Mouse (Mus musculus) liver, embryonic 15.5 days (tissue): Measurements from ENCODE around the gene Flywch2. TPM values are rescaled to one million over a fixed set of nuclear protein-coding genes. Genes with fewer than 3 reads are reported as not detected.

Experiments used
- ATAC-seq: fragments of 200-750 bp; cut with Nextera tagmentation; 2 replicates; pipeline ENCODE4 v1.8.0; 2017; ENCODE audit warnings: moderate number of reproducible peaks, mild to moderate bottlenecking, moderate library complexity; ENCODE audit not compliant: insufficient read depth
- H3K27ac ChIP-seq: fragments of 300-500 bp; sonication (generic); replicated peaks from 2 replicates; pipeline ENCODE4 v1.5.1; 2015; ENCODE audit warnings: mild to moderate bottlenecking, inconsistent platforms
- H3K27me3 ChIP-seq: fragments of 300-500 bp; sonication (generic); 2 replicates; pipeline ENCODE4 v1.6.1; 2015; ENCODE audit warnings: mild to moderate bottlenecking, inconsistent platforms
- H3K36me3 ChIP-seq: fragments of 300-500 bp; sonication (generic); replicated peaks from 2 replicates; pipeline ENCODE4 v1.6.1; 2015; ENCODE audit warnings: moderate library complexity, mild to moderate bottlenecking, inconsistent platforms
- H3K4me1 ChIP-seq: fragments of 300-500 bp; sonication (generic); replicated peaks from 2 replicates; pipeline ENCODE4 v1.6.1; 2015; ENCODE audit warnings: inconsistent platforms
- H3K4me2 ChIP-seq: fragments of 300-500 bp; sonication (generic); 2 replicates; pipeline ENCODE4 v1.6.1; 2015; ENCODE audit warnings: moderate library complexity, mild to moderate bottlenecking, inconsistent platforms
- H3K4me3 ChIP-seq: fragments of 300-500 bp; sonication (generic); replicated peaks from 2 replicates; pipeline ENCODE4 v1.5.1; 2015; ENCODE audit warnings: mild to moderate bottlenecking, inconsistent platforms
- H3K9ac ChIP-seq: fragments of 300-500 bp; sonication (generic); 2 replicates; pipeline ENCODE4 v1.6.1; 2015; ENCODE audit warnings: moderate library complexity, mild to moderate bottlenecking, inconsistent platforms
- H3K9me3 ChIP-seq: fragments of 300-500 bp; sonication (generic); replicated peaks from 2 replicates; pipeline ENCODE4 v1.6.1; 2016; ENCODE audit warnings: inconsistent platforms
- whole genome bisulfite sequencing: fragments of 180-500 bp; shearing (Covaris S2); methylation state at CpG from one replicate; pipeline ENCODE4 v1.1.7; 2015; ENCODE audit warnings: mixed read lengths; ENCODE audit not compliant: insufficient replicate concordance; 5-methylcytosine and 5-hydroxymethylcytosine counted together
- polyA plus RNA-seq: library from polyadenylated mRNA; unstranded; fragments of >200 nt; fragmentation: Nextera tagmentation; extraction: Ambion mirVana; gene quantifications from 2 replicates; pipeline ENCODE4 v1.2.1, GENCODE M21; 2015

The Flywch2 gene
- polyA plus RNA-seq, result 0.93 and 0.94 TPM in 2 replicates

DNA sequence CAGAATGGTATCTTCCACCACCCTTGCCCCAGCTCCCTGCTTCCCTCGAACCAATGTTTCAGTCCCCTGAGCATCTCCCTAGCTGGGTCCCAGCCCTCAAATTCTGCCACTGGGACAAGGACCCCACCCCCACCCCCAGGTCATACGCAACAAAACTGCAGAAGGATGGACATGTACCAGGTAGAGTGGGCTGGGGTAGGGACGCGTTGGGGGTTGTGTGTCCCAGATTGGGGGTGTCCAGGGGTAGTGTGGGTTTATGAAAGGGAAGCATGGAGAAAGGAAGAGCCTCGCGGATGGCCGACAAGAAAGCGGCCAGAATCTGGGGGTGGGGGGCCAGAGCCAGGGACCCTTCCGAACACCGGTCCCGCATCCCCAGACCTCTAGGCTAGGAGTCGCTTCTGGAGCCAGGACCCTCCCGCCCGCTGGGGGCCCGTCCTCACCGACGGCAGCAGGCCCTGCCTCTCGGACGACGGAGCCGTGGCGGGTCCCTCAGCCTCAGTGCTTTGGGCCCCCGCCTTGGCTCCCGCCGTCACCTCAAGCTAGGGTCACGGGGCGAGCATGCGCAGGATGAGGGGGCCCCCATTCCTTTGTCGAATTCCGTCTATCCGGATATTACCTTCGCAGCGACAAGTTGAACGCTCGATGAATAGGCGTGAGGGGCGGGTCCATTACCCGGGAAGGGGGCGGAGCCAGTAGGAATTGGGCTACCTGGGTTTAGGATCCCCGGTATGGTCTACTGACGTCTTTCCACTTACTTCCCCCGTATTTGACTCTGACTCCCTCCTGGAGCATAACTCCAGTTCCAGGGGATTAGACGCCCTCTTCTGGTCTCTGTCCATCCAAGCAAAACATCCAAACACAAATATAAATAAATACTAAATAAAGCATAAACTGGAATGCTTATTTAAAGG is at the start of gene Flywch2:
Gene Flywch2 (minus strand): TSS at position 521 of the 911 bp plus-strand sequence.
- no peaks in the 10 kb centered on the region for H3K36me3 ChIP-seq
- no peak within 1 kb of the TSS for H3K27ac ChIP-seq
- H3K9me3 ChIP-seq, result no peaks in the 10 kb centered on the region
- 5% methylated on average over 43 of the region's 43 CpGs for WGBS
- H3K27me3 ChIP-seq, result peaks cover 12% of the 10 kb centered on the region
- ATAC-seq, result peak; percentile 46; the same call in 1 of the 2 replicates
- peak within 1 kb of the TSS; percentile 52; the same call in 1 of the 2 replicates for H3K9ac ChIP-seq
- H3K4me2 ChIP-seq, result peak within 1 kb of the TSS; percentile 97
- H3K4me1 ChIP-seq, result peaks cover 27% of the 10 kb centered on the region
- H3K4me3 ChIP-seq, result peak within 1 kb of the TSS; percentile 60

- WGBS, result 69% methylated on average over 1 of the region's 1 CpGs
Observed at GRCm38 (mm10) chr17:23831201-23831600, 45.3 kb upstream of the Flywch2 start.

DNA sequence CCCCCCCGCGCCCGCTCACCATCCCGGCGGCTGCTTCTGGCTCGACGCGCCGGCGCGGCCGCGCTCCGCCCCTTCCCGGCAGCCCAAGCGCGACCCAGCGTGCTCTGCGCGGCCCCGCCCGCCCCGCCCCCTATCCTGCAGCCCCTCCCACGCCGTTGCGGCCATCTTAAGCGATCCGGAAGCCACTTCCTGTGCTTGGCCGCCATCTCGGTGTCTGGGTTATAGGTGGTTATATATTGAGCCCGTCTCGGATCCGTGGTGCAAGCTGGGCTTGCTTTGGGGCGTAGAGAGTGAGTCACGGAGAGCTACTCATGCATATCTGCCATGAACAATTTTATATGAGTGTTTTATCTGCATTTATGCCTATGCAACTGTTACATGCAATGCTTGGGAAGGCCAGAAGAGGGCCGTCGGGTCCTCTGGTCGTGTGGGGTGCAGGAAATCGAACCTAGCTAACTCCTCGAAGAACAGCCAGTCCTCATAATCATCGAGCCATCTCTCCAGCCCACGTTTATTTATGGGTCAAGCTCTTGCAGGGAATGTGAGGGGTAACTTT is 43.3 kb upstream of the Flywch2 start, which contains the start of gene Elob:
Gene Elob (minus strand): TSS at position 73 of the 556 bp plus-strand sequence.
- Histone ChIP-seq H3K27me3 (peaks cover 27% of the 10 kb centered on the region), H3K27ac (peak within 1 kb of the TSS; percentile 86), H3K36me3 (peaks cover 35% of the 10 kb centered on the region), H3K4me1 (peaks cover 22% of the 10 kb centered on the region), H3K9me3 (no peaks in the 10 kb centered on the region), H3K4me2 (peak within 1 kb of the TSS; percentile 86), H3K4me3 (peak within 1 kb of the TSS; percentile 84), H3K9ac (peak within 1 kb of the TSS; percentile 85)
- ATAC-seq, result peak; percentile 92
- 1% methylated on average over 36 of the region's 42 CpGs for WGBS

More at GRCm38 (mm10) chr17:23831201-23831600, 45.3 kb upstream of the Flywch2 start:
- Histone ChIP-seq H3K4me2 (no peak overlapping the region), H3K27ac (no peak overlapping the region), H3K36me3 (peaks cover 14% of the 10 kb centered on the region), H3K4me3 (no peak overlapping the region), H3K27me3 (peaks cover 41% of the 10 kb centered on the region), H3K9me3 (no peaks in the 10 kb centered on the region), H3K9ac (no peak overlapping the region), H3K4me1 (peaks cover 22% of the 10 kb centered on the region)
- no peak for ATAC-seq

DNA sequence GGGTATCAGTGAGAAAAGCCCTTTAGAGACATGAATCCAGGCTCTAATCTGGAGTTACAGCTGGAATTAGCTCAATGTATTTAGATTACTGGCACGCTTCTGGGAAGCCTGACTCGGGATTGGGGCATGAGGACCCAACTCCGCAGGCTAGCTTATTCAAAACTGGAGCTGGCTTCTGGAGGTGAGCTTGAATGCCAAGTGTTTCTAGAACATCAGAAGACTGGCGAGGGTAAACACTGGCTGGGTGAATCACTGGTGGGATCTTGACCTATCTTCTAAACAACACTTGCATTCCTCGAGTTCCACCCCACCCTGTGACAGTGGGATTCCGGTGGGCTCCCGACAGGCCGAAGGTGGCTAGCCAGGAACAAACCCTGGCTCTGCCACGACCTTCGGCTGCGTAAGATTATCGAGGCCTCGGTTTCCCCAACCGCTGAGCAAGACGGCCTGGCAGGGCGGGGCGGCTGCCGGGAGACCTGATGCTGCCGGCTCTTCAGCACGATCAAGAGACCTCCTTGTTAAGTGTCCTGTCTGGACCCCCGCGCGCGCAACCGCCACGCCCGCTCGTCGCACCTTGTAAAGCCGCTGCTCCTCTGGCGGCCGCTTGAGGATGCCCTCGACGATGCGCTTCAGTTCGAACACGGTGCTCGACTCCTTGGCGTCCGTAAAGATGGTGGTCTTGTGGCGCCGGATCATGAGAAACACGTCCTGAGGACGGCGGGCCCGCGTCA is 42.6 kb upstream of the Flywch2 start:
- Histone ChIP-seq H3K27me3 (peaks cover 20% of the 10 kb centered on the region), H3K4me3 (peak overlapping the region; percentile 84), H3K27ac (peak overlapping the region; percentile 80), H3K4me2 (peak overlapping the region; percentile 86), H3K9ac (peak overlapping the region; percentile 85), H3K4me1 (peaks cover 22% of the 10 kb centered on the region), H3K9me3 (no peaks in the 10 kb centered on the region), H3K36me3 (peaks cover 42% of the 10 kb centered on the region)
- WGBS, result under 1% methylated on average over 47 of the region's 47 CpGs
- ATAC-seq, result peak; percentile 71

DNA sequence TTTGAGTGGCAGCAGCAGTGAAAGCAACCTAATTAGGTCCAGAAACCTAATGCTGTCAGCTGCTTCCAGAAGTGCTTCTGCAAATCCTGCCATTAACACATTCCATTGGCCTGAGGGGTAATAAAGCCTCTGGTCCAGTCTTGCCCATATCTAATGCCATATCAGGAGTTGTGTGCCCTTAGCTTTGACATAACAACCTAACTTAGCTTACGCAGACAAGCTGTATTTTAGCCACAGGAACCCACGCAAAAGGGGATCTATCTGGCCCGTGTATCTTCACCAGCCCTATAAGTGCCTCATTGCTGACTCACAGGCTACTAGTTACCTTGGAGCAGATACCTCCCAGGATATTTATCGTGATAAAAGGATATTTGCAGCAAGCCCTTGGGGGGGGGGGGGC is 39.7 kb upstream of the Flywch2 start:
- H3K4me2 ChIP-seq, result no peak overlapping the region
- no peak overlapping the region for H3K9ac ChIP-seq
- WGBS, result 68% methylated on average over 4 of the region's 4 CpGs
- H3K9me3 ChIP-seq, result no peaks in the 10 kb centered on the region
- no peak for ATAC-seq
- H3K4me3 ChIP-seq, result no peak overlapping the region
- H3K27me3 ChIP-seq, result no peaks in the 10 kb centered on the region; the same call in 1 of the 2 replicates
- no peak overlapping the region for H3K27ac ChIP-seq
- peaks cover 71% of the 10 kb centered on the region for H3K36me3 ChIP-seq
- H3K4me1 ChIP-seq, result peaks cover 26% of the 10 kb centered on the region

GRCm38 (mm10) chr17:23823614-23824013 is 37.7 kb upstream of the Flywch2 start:
- 90% methylated on average over 12 of the region's 12 CpGs for WGBS
- H3K4me3 ChIP-seq, result no peak overlapping the region
- no peak overlapping the region for H3K27ac ChIP-seq
- H3K4me2 ChIP-seq, result no peak overlapping the region
- no peak for ATAC-seq
- peaks cover 90% of the 10 kb centered on the region for H3K36me3 ChIP-seq
- H3K27me3 ChIP-seq, result no peaks in the 10 kb centered on the region
- peaks cover 20% of the 10 kb centered on the region for H3K4me1 ChIP-seq
- no peak overlapping the region for H3K9ac ChIP-seq
- peaks cover 4% of the 10 kb centered on the region; the same call in 1 of the 2 replicates for H3K9me3 ChIP-seq

- Histone ChIP-seq H3K36me3 (peaks cover 96% of the 10 kb centered on the region), H3K9ac (no peak overlapping the region), H3K9me3 (peaks cover 10% of the 10 kb centered on the region), H3K4me3 (no peak overlapping the region), H3K27ac (no peak overlapping the region), H3K27me3 (no peaks in the 10 kb centered on the region), H3K4me1 (peaks cover 15% of the 10 kb centered on the region), H3K4me2 (no peak overlapping the region)
- 89% methylated on average over 16 of the region's 16 CpGs for WGBS
- ATAC-seq, result no peak
Observed at GRCm38 (mm10) chr17:23823018-23823417, 37.1 kb upstream of the Flywch2 start.

DNA sequence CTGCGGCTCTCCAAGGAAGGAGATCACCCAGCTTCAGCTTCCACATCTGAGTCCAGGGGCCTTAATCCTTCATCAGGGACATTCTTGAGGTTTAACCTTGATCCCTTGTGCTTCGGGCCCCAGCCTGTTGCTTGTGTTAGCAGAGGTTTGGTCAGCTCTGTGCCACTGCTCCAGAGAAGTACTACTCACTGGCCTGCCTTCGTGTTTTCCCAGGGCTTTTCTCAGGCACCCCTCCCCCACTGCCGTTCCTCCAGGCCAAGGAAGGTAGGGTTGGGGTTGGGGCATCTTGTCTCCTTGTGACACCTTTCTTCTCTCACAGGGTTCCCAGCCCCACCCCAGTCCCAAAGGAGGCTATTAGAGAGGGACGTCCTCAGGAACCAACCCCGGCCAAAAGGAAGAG is 36.2 kb upstream of the Flywch2 start:
- WGBS, result 70% methylated on average over 6 of the region's 6 CpGs
- Histone ChIP-seq H3K27me3 (no peaks in the 10 kb centered on the region), H3K36me3 (peaks cover 100% of the 10 kb centered on the region), H3K4me2 (no peak overlapping the region), H3K9me3 (peaks cover 15% of the 10 kb centered on the region), H3K4me3 (no peak overlapping the region), H3K27ac (no peak overlapping the region), H3K9ac (no peak overlapping the region), H3K4me1 (peaks cover 5% of the 10 kb centered on the region)
- ATAC-seq, result no peak

GRCm38 (mm10) chr17:23820731-23821130 is 34.9 kb upstream of the Flywch2 start:
- H3K9me3 ChIP-seq, result peaks cover 15% of the 10 kb centered on the region
- WGBS, result 94% methylated on average over 5 of the region's 5 CpGs
- ATAC-seq, result no peak
- no peak overlapping the region for H3K4me2 ChIP-seq
- 0 out of 2 replicates have a peak, but pooled peaks cover 4% of the 10 kb centered on the region for H3K4me1 ChIP-seq
- peaks cover 100% of the 10 kb centered on the region for H3K36me3 ChIP-seq
- no peak overlapping the region for H3K9ac ChIP-seq
- no peak overlapping the region for H3K4me3 ChIP-seq
- H3K27me3 ChIP-seq, result no peaks in the 10 kb centered on the region
- H3K27ac ChIP-seq, result no peak overlapping the region

GRCm38 (mm10) chr17:23819235-23819634 is 33.4 kb upstream of the Flywch2 start:
- Histone ChIP-seq H3K9ac (no peak overlapping the region), H3K4me1 (peaks cover 4% of the 10 kb centered on the region; the same call in 1 of the 2 replicates), H3K9me3 (peaks cover 26% of the 10 kb centered on the region), H3K27ac (no peak overlapping the region), H3K4me2 (no peak overlapping the region), H3K4me3 (no peak overlapping the region), H3K36me3 (peaks cover 100% of the 10 kb centered on the region), H3K27me3 (no peaks in the 10 kb centered on the region)
- 94% methylated on average over 25 of the region's 25 CpGs for WGBS
- ATAC-seq, result no peak
